Mouse (Mus musculus) lung, embryonic 16.5 days (tissue): Measurements from ENCODE around the gene Mmrn1. TPM values are rescaled to one million over a fixed set of nuclear protein-coding genes. Genes with fewer than 3 reads are reported as not detected.
A peak's percentile ranks its signal among the peaks of the same experiment; 100 is the strongest.

Experiments
- ATAC-seq: fragments of 200-750 bp; cut with Nextera tagmentation; 2 replicates; pipeline ENCODE4 v1.8.0; 2017; ENCODE audit warnings: low read depth, mild to moderate bottlenecking, moderate library complexity
- H3K27ac ChIP-seq: fragments of 300-500 bp; sonication (generic); 2 replicates; pipeline ENCODE4 v1.5.1; 2014; ENCODE audit warnings: mild to moderate bottlenecking, control low read depth, low read length
- H3K27me3 ChIP-seq: fragments of 300-500 bp; sonication (generic); 2 replicates; pipeline ENCODE4 v1.6.1; 2014; ENCODE audit warnings: low read depth, low read length, mixed read lengths; ENCODE audit not compliant: control insufficient read depth, insufficient read depth
- H3K36me3 ChIP-seq: fragments of 300-500 bp; sonication (generic); 2 replicates; pipeline ENCODE4 v1.6.1; 2014; ENCODE audit warnings: low read length; ENCODE audit not compliant: control insufficient read depth, insufficient read depth
- H3K4me1 ChIP-seq: fragments of 300-500 bp; sonication (generic); replicated peaks from 2 replicates; pipeline ENCODE4 v1.6.1; 2014; ENCODE audit warnings: low read length, mixed read lengths; ENCODE audit not compliant: control insufficient read depth, insufficient read depth
- H3K4me2 ChIP-seq: fragments of 300-500 bp; sonication (generic); 2 replicates; pipeline ENCODE4 v1.6.1; 2014; ENCODE audit warnings: low read depth, low read length, control low read depth
- H3K4me3 ChIP-seq: fragments of 300-500 bp; sonication (generic); 2 replicates; pipeline ENCODE4 v1.5.1; 2014; ENCODE audit warnings: mild to moderate bottlenecking, low read length, control low read depth
- H3K9ac ChIP-seq: fragments of 300-500 bp; sonication (generic); 2 replicates; pipeline ENCODE4 v1.6.1; 2014; ENCODE audit warnings: low read length, control low read depth
- H3K9me3 ChIP-seq: fragments of 300-500 bp; sonication (generic); 2 replicates; pipeline ENCODE4 v1.6.1; 2016; ENCODE audit warnings: low read length; ENCODE audit not compliant: control insufficient read depth
- WGBS: fragments of 180-500 bp; shearing (Covaris S2); extraction: QIAGEN DNeasy Blood & Tissue Kit; methylation state at CpG from one replicate; pipeline ENCODE4 v1.1.7; 2014; 5-methylcytosine and 5-hydroxymethylcytosine counted together
- polyA plus RNA-seq: library from polyadenylated mRNA; unstranded; fragments of >200 nt; fragmentation: Nextera tagmentation; extraction: Ambion mirVana; gene quantifications from 2 replicates; pipeline ENCODE4 v1.2.1, GENCODE M21; 2015

Gene Mmrn1
- polyA plus RNA-seq, 1 experiment from 2014 or later = 19.0 TPM

DNA sequence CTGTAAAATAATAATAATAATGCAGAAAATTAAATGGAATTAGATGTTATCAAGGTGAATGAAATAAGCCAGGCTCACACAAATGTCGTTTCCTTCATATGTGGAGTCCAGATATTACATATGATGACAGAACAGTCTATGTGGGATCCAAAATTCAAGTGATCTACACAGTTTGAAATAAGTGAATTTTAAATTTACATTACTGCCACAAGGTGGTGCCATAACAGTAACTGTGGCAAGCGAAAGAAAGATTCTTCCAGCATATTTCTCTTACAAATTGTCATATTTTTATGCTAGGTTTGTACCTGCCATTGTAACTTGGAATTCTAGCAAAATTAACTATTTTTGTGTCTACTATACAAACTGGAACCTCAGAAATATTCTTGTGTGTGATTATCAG is 61.1 kb downstream of the Mmrn1 start:
- H3K4me2 ChIP-seq = no peak overlapping the region
- H3K4me3 ChIP-seq = no peak overlapping the region
- H3K4me1 ChIP-seq = no peaks in the 10 kb centered on the region
- WGBS = 43% methylated on average over 2 of the region's 2 CpGs
- H3K27me3 ChIP-seq = no peaks in the 10 kb centered on the region
- no peaks in the 10 kb centered on the region for H3K9me3 ChIP-seq
- H3K9ac ChIP-seq = no peak overlapping the region
- ATAC-seq = no peak
- no peak overlapping the region for H3K27ac ChIP-seq
- no peaks in the 10 kb centered on the region for H3K36me3 ChIP-seq

DNA sequence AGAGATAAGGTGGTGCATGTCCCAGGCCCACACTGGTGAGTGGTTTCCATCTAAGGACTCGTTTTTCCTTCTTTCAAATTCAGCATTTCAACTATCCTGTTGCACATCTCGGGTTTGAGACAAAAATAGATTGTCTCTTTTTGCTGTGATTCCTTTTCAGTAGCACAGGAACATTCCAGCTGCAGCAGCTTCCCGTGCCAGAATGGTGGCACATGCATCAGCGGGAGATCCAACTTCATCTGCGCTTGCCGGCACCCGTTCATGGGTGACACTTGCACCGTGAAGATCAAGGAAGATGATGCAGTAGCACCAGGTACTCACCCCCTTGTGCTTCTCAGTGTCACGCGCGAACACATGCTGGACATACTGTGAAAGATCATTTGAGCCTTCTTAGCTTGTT is 62.1 kb downstream of the Mmrn1 start:
- no peak overlapping the region for H3K9ac ChIP-seq
- H3K36me3 ChIP-seq = no peaks in the 10 kb centered on the region
- H3K9me3 ChIP-seq = no peaks in the 10 kb centered on the region
- no peak overlapping the region for H3K27ac ChIP-seq
- no peaks in the 10 kb centered on the region for H3K4me1 ChIP-seq
- ATAC-seq = no peak
- H3K27me3 ChIP-seq = no peaks in the 10 kb centered on the region
- 84% methylated on average over 11 of the region's 11 CpGs for WGBS
- no peak overlapping the region for H3K4me2 ChIP-seq
- H3K4me3 ChIP-seq = no peak overlapping the region

DNA sequence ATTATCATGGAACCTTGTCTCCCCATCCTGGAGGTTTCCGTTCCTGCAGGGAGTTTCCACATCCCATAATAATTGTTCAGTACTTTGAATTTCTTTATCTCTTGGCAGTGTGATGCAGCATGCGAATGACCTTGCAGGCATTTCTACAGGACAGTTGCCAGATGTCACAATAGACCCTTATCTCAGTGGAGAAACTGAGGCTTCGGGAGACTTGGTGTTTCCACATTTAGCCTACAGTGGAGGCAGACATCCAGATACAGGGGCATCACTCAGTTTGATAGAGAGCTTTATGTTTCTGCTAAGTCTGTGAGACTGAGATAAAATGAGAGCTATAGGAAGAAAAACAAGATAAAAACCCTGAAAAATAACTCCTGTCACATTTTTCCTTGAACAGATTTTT is 63.0 kb downstream of the Mmrn1 start:
- Histone ChIP-seq H3K27ac (no peak overlapping the region), H3K9ac (no peak overlapping the region), H3K9me3 (no peaks in the 10 kb centered on the region), H3K4me3 (no peak overlapping the region), H3K36me3 (no peaks in the 10 kb centered on the region), H3K27me3 (no peaks in the 10 kb centered on the region), H3K4me2 (no peak overlapping the region), H3K4me1 (no peaks in the 10 kb centered on the region)
- no peak for ATAC-seq
- 63% methylated on average over 3 of the region's 3 CpGs for WGBS

DNA sequence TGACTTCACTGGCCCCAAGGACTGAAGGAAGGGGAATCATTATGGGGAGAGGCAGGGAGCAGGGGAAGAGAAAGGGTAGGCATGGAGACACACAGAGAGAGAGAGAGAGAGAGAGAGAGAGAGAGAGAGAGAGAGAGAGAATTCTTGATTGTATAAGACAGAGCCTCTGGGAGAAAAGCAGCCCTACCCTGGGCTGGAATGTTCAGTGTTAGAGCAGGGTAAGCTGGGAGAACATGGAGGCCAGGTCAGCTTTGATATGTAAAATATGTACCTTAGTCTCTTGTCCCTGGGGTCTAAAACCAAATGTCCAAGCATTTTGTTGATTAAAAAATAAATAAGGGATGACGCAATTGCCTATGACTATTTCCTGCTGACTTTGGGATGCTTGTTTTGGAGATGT is 67.6 kb downstream of the Mmrn1 start:
- Histone ChIP-seq H3K9me3 (no peaks in the 10 kb centered on the region), H3K27me3 (no peaks in the 10 kb centered on the region), H3K27ac (no peak overlapping the region), H3K36me3 (no peaks in the 10 kb centered on the region), H3K4me3 (no peak overlapping the region), H3K4me1 (peaks cover 3% of the 10 kb centered on the region; the same call in 1 of the 2 replicates), H3K4me2 (no peak overlapping the region), H3K9ac (no peak overlapping the region)
- ATAC-seq = no peak
- 95% methylated on average over 1 of the region's 1 CpGs for WGBS

DNA sequence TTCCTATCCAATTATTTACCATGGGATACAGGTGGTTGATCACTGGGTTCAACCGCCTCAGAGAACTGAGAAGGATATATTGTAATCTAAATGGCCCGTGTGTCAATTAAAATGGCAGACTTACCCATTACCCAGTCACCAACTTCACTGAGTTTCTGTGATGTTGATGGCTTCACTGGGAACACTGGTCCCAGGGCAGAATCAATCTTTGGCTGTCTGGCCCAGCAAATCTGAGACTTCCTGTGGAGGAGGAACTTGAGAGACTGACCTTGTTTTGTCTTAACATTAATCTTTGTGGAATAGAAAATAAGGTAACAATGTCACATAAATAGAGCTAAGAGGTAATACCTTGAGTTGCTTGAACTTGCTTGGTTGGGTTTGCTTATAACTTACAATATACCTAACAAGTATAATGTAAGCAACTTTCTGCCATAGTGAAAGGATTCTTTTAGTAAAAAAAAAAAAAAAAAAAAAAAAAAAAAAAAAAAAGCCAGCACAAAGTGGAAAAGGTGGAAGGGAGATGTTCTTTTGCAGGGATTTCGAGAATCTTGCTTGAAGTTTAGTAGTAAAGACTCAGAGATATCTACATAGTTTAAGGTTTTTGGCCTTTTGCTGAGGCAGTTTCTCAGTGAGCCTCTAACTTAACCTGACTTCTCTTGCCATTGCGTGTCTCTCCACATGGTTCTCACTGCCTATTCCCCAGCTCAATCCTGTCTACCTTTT is 68.8 kb downstream of the Mmrn1 start:
- Histone ChIP-seq H3K4me1 (peaks cover 3% of the 10 kb centered on the region; the same call in 1 of the 2 replicates), H3K36me3 (no peaks in the 10 kb centered on the region), H3K9ac (no peak overlapping the region), H3K4me3 (no peak overlapping the region), H3K9me3 (no peaks in the 10 kb centered on the region), H3K27ac (no peak overlapping the region), H3K4me2 (no peak overlapping the region), H3K27me3 (no peaks in the 10 kb centered on the region)
- no peak for ATAC-seq
- WGBS = 81% methylated on average over 4 of the region's 4 CpGs

DNA sequence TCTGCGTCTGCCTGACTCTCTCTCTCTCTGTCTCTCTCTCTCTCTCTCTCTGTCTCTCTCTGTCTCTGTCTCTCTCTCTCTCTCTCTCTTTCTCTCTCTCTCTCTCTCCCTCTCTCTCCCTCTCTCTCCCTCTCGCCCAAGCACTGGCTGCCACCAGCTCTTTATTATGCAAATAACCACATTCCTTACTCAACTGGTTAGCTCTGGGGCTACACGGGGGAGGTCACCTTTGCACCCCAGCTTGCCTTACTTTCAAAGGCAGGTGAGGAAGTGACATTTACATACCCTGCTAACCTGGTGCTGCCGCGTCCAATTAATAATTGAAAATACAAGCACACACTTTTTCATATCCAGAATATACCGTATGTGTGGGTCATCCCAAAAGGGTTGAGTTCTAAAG is 69.3 kb downstream of the Mmrn1 start:
- no peak overlapping the region for H3K4me3 ChIP-seq
- H3K4me2 ChIP-seq = no peak overlapping the region
- H3K4me1 ChIP-seq = peaks cover 3% of the 10 kb centered on the region; the same call in 1 of the 2 replicates
- no peaks in the 10 kb centered on the region for H3K9me3 ChIP-seq
- no peaks in the 10 kb centered on the region for H3K36me3 ChIP-seq
- no peak overlapping the region for H3K9ac ChIP-seq
- no peak for ATAC-seq
- 25% methylated on average over 6 of the region's 6 CpGs for WGBS
- H3K27ac ChIP-seq = no peak overlapping the region
- H3K27me3 ChIP-seq = no peaks in the 10 kb centered on the region

DNA sequence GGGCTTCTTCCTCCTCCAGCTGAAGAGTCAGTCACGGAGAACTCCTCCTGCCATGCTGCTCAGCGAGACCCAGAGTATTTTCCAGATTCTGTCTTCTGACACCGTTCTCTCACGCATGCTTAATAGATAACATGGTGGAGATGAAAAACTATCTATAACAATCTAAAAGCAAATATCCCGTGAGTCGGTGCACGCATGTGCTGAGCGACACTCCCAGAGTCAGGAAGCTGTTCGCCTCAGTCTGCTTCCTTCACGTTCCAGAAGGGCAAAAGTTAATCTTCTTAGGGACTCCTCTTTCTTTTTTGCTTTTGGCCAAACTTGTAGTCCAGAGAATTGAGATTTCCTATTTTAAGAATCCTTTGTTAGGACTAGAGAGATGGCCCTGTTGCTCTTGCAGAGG is 69.7 kb downstream of the Mmrn1 start:
- no peak for ATAC-seq
- no peak overlapping the region for H3K4me2 ChIP-seq
- WGBS = 29% methylated on average over 10 of the region's 10 CpGs

DNA sequence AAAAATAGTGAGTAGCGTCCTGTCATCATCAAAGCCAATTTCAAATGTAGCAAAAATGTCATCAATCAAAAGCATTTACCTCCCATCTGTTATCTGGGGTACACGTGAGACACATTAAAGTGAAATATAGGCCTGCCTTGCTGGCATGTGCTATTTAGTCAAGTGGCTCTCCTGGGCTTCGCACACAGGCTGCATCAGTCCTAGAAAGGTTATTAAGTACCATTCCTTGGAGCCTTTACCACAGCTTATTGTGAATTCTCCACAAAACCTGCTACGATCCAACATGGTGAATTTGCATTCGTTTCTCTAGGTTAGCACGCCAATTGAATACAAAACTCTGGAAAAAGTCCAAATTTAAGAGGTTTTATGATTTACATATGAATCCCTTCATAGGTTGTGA is 70.8 kb downstream of the Mmrn1 start:
- Histone ChIP-seq H3K9ac (no peak overlapping the region), H3K27me3 (no peaks in the 10 kb centered on the region), H3K4me3 (no peak overlapping the region), H3K36me3 (no peaks in the 10 kb centered on the region), H3K9me3 (no peaks in the 10 kb centered on the region), H3K4me2 (no peak overlapping the region), H3K4me1 (peaks cover 3% of the 10 kb centered on the region; the same call in 1 of the 2 replicates), H3K27ac (no peak overlapping the region)
- ATAC-seq = 0 out of 2 replicates have a peak, but pooled peaks have one; percentile 43
- 61% methylated on average over 6 of the region's 6 CpGs for WGBS

More for the DNA sequence above, 69.7 kb downstream of the Mmrn1 start:
- H3K27ac ChIP-seq = no peak overlapping the region
- no peak overlapping the region for H3K4me3 ChIP-seq
- H3K36me3 ChIP-seq = no peaks in the 10 kb centered on the region
- H3K4me1 ChIP-seq = peaks cover 3% of the 10 kb centered on the region; the same call in 1 of the 2 replicates
- no peaks in the 10 kb centered on the region for H3K9me3 ChIP-seq
- no peaks in the 10 kb centered on the region for H3K27me3 ChIP-seq
- no peak overlapping the region for H3K9ac ChIP-seq

DNA sequence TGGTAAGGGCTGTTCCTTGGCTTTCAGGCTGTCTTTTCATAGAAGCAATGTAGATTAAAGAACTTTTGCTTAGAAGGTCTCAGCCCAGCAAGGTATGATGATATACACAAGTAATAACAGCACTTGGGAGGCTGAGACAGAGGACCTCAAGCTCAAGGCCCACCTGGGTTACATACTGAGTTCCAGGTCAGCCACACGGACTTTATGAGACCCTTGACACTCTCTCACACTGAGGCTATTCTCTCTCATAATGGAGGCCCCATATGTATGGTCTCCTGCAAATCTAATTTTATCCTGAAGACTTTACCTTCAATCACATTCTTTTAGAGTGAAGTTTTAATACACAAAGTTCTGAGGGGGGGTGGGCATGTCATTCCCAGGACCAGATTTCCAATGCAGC is 71.6 kb downstream of the Mmrn1 start:
- WGBS = 76% methylated on average over 1 of the region's 1 CpGs
- Histone ChIP-seq H3K27ac (no peak overlapping the region), H3K4me1 (peaks cover 3% of the 10 kb centered on the region; the same call in 1 of the 2 replicates), H3K9ac (no peak overlapping the region), H3K9me3 (no peaks in the 10 kb centered on the region), H3K4me2 (no peak overlapping the region), H3K4me3 (no peak overlapping the region), H3K27me3 (no peaks in the 10 kb centered on the region), H3K36me3 (no peaks in the 10 kb centered on the region)
- ATAC-seq = no peak
